Mouse (Mus musculus): ENCODE results near the gene Myh7. TPM values are rescaled to one million over a fixed set of nuclear protein-coding genes. Genes with fewer than 3 reads are reported as not detected.
"Not testable (repeated sequence)": the region's sequence is repeated elsewhere in the genome, so short reads cannot be mapped to it uniquely, and the experiment has no call there.

Myh7 gene
- polyA plus RNA-seq, 1 experiment, result 12.0 TPM

DNA sequence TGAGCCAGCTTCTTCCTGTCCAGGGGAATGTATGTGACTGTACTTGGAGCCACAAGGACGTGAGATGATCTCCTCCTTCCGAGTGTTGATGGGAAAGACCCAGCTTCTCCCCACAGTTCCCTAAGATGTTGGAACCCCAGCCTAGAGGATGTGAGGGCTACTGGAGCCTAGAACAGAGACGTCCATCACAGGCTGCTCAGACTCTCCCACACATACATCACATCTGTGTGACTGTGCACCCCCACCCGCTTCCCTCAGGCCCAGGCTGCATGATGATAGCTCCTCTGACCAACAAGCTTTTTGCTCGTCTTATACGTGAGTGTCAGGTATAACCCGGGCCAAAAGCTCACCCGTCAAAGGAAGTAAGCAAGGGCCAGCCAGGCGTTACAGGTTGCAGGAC, 45.6 kb downstream of the Myh7 start:
- Histone ChIP-seq H3K4me1 (ENCODE audit: control insufficient read depth, insufficient read depth, insufficient read length, low read length) (no peaks in the 10 kb centered on the region), H3K27ac (replicated peaks; ENCODE audit: low read depth, low read length) (no peak overlapping the region), H3K4me3 (ENCODE audit: insufficient read depth, low read depth, low read length) (no peak overlapping the region)

DNA sequence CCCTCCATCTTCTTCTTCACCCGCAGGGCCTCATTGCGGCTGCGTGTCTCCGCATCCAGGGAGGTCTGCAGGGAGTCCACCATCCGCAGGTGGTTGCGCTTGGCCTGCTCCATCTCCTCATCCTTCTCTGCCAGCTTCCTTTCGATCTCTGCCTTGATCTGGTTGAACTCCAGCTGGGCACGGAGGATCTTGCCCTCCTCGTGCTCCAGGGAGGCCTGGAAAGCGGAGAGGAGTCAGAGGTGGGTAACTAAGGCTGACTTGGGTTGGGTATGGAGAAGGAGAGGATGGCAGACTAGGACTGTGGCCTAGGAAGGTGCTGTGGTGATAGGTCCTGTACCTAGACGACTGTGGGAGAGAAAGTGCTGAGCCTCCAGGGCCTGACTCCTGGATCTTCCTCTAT, 47.4 kb downstream of the Myh7 start:
- H3K27ac ChIP-seq (replicated peaks; ENCODE audit: low read depth, low read length); H3K4me1 ChIP-seq (ENCODE audit: control insufficient read depth, insufficient read depth, insufficient read length, low read length): not testable (repeated sequence)

DNA sequence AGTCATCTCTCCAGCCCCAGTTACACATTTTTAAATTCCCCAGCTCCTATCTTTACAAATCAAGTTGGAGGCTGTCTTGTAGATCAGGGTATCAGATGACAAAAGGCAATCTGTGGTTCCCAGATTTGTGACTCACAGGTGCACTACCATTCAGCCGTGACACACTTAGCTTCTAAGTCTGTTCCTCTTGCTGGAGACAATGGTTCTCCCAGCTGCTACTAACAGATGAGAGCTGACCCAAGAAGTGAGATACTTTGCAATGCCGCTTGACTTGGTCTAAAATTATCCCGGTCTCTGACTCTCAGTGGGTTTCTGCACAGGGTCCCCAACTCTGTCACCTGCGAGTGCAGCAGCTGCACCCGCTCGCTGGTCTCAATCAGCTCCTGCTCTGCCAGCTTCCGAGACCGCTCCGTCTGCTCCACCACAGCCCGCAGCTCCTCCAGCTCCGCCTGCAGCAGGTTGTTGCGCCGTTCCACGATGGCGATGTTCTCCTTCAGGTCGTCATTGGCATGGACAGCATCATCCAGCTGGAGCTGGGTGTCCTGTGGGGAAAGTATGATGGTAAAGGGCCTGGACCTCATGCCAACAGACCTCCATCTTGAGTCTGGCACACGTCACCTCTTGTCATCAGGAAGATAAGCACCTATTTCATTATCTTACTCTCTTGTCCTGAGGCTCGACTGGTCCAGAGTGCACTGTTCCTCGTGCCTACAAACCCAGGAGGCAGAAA, 48.3 kb downstream of the Myh7 start:
- no peak overlapping the region for H3K4me3 ChIP-seq (ENCODE audit: insufficient read depth, low read depth, low read length)
- no peak overlapping the region for H3K27ac ChIP-seq (replicated peaks; ENCODE audit: low read depth, low read length)
- H3K4me1 ChIP-seq (ENCODE audit: control insufficient read depth, insufficient read depth, insufficient read length, low read length), result no peaks in the 10 kb centered on the region

More for the DNA sequence above, 47.4 kb downstream of the Myh7 start:
- H3K4me3 ChIP-seq (ENCODE audit: insufficient read depth, low read depth, low read length), result not testable (repeated sequence)

DNA sequence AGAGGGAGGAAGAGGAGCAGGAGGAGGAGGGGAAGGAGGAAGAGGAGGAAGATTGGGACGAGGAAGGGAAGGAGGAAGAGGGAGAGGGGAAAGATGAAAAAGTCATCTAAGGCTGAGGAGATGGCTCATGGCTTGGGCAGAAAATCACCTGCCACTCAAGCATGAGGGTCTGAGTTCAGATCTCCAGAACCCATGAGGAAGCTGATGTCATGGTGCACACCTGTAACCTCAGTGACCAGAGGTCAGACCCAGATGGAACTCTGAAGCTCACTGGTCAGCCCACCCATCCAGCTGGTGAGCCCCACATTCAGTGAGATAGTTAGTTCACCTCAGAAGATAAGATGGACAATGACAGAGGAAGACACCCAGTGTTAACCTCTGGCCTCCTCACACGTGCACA, 49.5 kb downstream of the Myh7 start:
- Histone ChIP-seq H3K4me1 (ENCODE audit: control insufficient read depth, insufficient read depth, insufficient read length, low read length) (no peaks in the 10 kb centered on the region), H3K4me3 (ENCODE audit: insufficient read depth, low read depth, low read length) (no peak overlapping the region), H3K27ac (replicated peaks; ENCODE audit: low read depth, low read length) (no peak overlapping the region)

DNA sequence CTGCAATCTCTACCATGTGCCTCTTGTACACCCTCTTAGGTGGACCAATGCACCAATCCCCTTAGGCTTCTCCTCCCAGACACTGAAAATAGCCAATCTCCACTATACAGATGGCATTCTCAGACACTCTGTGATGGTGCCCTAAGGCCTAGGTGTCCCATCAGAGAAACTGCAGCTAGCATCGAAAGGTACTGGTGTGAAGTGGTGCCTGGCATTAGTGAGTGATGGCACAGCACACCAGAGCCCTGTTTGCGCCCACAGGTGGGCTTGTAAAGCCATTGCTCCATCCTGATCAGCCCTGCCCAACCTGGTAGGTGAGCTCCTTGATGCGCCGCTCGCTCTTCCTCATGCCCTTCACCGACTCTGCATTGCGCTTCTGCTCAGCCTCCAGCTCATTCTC, 50.5 kb downstream of the Myh7 start:
- H3K27ac ChIP-seq (replicated peaks; ENCODE audit: low read depth, low read length), result no peak overlapping the region
- no peaks in the 10 kb centered on the region for H3K4me1 ChIP-seq (ENCODE audit: control insufficient read depth, insufficient read depth, insufficient read length, low read length)
- no peak overlapping the region for H3K4me3 ChIP-seq (ENCODE audit: insufficient read depth, low read depth, low read length)

DNA sequence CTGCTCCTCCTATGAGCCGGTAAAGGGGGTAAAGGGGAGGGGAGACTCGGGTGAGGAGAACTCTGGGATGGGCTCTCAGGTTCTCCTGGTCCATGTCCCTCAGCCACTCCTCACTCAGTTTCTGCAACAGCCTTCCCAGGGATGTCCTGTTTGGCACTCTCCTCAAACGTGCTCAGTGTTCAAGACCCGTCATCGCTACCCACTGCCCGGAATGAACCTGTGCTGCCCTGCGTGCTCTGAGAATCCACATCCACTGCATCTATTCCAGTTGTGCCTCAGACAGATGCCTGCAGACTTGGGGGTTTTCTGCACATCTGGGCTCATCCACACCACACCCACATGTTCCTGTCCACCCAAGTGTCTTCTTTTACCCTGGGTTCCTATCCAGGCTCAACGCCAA, 51.9 kb downstream of the Myh7 start:
- H3K4me1 ChIP-seq (ENCODE audit: control insufficient read depth, insufficient read depth, insufficient read length, low read length), result no peaks in the 10 kb centered on the region
- H3K27ac ChIP-seq (replicated peaks; ENCODE audit: low read depth, low read length), result no peak overlapping the region

DNA sequence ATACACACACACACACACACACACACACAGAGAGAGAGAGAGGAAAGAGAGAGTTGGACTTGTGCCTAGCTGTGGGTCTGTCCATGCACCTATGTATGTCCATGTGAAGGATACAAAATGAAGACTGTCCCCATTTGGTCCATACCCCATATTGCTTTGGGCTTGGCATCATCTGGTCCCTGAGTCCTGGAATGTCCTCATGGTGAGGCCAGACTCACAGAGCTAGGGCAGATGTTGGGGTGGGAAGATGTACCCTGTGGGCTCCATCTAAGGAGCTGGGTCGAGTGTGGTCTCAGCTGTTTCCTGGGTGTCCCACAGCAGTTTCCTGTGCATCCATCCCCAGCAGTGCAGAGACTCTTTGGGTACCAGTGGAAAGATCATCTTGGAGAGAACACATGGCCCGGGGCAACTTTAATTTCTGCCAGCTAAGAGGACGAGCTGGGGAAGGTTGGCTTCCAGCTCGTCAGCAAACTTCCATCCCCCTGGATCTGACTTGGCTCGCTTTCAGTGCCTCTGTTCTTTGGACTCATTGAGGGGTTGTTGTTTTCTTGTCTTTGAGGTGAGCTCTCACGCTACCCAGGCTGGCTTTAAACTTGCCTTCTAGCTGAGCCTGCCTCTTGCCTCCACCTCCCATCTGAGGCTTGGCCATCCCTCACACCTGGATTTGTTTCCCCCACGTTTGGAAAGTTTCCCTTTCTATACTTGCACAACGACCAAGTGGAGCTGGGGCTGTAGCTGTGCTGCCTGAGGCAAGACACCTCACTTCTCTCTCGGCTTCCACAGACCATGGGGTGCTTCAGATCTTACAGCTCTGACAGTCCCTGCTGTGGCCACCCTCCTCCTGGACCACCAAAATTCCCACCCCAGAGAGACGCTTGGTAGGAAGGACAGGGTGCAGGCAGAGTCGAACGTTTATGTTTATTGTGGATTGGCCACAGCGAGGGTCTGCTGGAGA, 53.1 kb downstream of the Myh7 start:
- H3K27ac ChIP-seq (replicated peaks; ENCODE audit: low read depth, low read length), result no peak overlapping the region
- no peak overlapping the region for H3K4me3 ChIP-seq (ENCODE audit: insufficient read depth, low read depth, low read length)
- no peaks in the 10 kb centered on the region for H3K4me1 ChIP-seq (ENCODE audit: control insufficient read depth, insufficient read depth, insufficient read length, low read length)

More for the DNA sequence above, 51.9 kb downstream of the Myh7 start:
- H3K4me3 ChIP-seq (ENCODE audit: insufficient read depth, low read depth, low read length), result no peak overlapping the region

DNA sequence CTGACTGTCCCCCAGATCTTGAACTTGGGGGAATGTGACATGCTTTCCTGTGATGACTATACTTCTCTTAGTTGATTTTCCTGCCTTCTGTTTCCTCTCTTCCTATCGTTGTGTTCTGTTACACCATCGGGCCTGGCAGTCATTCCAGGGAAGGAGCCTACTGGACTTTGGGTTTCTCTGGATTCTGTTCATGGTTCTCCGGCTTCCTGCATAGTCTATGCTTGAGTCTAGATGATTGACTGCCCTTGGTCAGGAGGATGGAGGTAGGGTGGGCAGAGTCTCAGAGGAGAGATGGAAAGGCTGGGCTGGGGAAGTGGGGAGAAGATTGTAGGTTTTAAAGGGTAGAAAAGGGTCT, 54.3 kb downstream of the Myh7 start:
- no peak overlapping the region for H3K27ac ChIP-seq (replicated peaks; ENCODE audit: low read depth, low read length)

DNA sequence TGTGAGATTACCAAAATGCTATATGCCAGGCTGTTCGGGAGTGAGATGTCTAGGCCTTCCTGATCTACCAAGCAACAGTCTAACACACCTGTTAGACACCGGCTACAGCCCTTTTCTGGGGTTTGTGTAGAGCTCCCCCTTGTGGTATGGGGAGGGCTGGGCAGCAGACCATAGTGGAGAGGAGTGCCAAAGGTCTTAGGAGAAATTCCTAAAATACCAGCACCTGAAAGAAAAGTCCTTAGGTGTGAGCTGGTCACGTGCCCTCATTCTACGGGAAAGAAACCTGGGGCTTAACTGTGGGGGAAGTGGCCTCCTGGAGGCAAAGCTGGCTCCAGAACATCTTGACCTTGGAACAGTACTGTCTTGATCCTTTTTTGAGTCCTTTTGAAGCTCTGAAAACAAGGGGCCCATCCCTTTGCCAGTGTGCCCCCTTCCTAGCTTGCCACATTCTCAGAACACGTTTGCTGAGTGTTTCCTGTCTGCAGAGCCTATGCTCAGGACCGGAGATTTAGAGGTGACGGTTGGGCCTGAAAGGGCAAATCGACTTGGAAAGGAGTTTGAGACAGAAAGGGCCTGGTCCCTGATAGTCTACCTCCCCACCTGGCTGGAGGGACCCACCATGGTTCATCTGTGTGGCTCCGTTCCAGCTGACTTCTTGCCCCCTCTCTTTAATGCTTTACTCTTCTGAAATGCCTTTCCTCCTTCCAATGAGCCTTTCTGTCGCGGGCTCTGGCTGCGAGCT, 54.8 kb downstream of the Myh7 start:
- H3K4me3 ChIP-seq (ENCODE audit: insufficient read depth, low read depth, low read length), result no peak overlapping the region
- no peak overlapping the region for H3K27ac ChIP-seq (replicated peaks; ENCODE audit: low read depth, low read length)
- H3K4me1 ChIP-seq (ENCODE audit: control insufficient read depth, insufficient read depth, insufficient read length, low read length), result no peaks in the 10 kb centered on the region

More for the DNA sequence above, 54.3 kb downstream of the Myh7 start:
- Histone ChIP-seq H3K4me1 (ENCODE audit: control insufficient read depth, insufficient read depth, insufficient read length, low read length) (no peaks in the 10 kb centered on the region), H3K4me3 (ENCODE audit: insufficient read depth, low read depth, low read length) (no peak overlapping the region)

DNA sequence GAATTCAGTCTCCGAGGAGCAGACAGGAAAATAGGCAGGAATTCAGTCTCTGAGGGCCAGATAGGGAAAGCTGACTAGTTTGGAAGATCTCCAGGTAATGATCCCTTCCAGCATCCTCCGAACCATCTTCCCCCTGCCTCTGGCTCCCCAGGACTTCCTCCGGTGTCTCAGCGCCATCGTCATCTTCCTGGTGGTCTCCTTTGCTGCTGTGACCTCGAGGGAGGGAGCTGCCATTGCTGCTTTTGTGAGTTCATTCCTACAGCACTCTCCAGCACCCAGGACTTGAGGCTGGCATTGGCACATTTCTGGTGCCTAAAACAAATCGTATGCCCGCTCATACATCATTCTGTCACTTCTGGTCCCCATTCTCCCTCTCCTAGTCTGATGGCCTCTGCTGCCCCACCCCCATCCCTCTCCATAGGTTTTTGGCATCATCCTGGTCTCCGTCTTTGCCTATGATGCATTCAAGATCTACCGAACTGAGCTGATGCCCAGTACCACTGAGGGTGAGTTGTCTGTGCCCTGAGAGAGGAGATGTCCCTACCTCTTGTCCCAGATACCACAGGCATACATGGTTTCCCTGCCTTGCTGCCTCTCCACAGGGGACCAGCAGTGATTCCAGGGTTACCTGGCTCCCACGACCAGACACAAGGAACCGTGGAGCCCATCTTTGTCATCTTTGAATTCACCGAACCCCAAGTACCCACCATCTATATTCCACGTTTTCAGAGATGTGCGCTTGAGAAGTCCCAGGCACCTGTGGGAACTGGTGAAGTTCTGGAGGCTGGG, 55.8 kb downstream of the Myh7 start:
- Histone ChIP-seq H3K27ac (replicated peaks; ENCODE audit: low read depth, low read length) (no peak overlapping the region), H3K4me3 (ENCODE audit: insufficient read depth, low read depth, low read length) (no peak overlapping the region), H3K4me1 (ENCODE audit: control insufficient read depth, insufficient read depth, insufficient read length, low read length) (no peaks in the 10 kb centered on the region)

DNA sequence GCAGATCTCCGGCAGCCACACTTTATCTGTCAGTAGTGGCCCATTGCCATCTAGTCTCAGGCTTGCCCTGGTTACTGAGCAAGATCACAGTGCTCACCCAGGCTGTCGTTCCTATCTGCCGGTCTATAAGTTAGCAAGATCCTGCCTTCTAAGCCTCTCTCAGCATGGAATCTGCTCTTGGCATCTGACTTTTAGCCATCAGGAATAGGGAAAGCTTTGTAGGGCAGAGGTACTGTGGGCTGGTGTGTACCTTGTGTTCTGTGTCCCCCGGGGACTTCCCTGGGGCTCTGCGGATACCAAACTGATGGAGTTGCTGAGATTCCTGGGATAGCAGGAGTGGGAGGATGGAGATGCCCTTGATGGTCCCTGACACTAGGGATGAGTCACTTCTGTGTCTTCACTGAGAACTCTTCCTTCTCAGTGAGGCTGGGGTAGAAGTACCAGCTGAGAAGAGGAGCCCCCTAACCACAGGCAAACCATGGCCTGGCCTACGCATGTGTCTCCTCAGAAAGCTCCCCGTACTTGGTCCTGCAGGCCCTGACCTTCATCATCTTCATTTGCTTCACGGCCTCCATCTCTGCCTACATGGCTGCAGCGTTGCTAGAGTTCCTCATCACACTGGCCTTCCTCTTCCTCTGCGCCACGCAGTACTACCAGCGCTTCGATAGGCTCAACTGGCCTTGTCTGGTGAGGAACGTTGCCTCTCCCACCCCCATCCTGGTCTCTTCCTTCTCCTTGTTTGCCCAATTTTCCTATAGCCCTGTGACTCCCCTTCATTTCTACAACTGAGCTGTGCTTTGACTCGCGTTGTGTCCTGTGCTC, 56.9 kb downstream of the Myh7 start:
- no peaks in the 10 kb centered on the region for H3K4me1 ChIP-seq (ENCODE audit: control insufficient read depth, insufficient read depth, insufficient read length, low read length)
- no peak overlapping the region for H3K4me3 ChIP-seq (ENCODE audit: insufficient read depth, low read depth, low read length)
- no peak overlapping the region for H3K27ac ChIP-seq (replicated peaks; ENCODE audit: low read depth, low read length)

DNA sequence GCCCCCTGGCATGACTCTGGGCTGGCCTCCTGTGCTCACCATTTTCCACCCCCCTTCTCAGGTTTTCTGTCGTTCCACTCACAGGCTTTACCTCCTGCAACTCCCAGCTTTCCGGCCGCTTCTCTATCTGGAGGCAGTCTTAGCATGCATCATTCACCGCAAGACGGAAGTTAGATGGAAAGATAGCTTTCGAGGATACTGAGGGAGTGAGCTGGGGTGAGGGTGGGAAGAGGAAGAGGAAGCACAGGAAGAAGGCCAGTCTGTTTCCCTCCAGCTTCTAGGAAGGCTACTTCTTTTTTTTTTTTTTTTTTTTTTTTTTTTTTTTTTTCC, 57.6 kb downstream of the Myh7 start:
- no peak overlapping the region for H3K4me3 ChIP-seq (ENCODE audit: insufficient read depth, low read depth, low read length)
- H3K27ac ChIP-seq (replicated peaks; ENCODE audit: low read depth, low read length), result no peak overlapping the region
- H3K4me1 ChIP-seq (ENCODE audit: control insufficient read depth, insufficient read depth, insufficient read length, low read length), result no peaks in the 10 kb centered on the region

DNA sequence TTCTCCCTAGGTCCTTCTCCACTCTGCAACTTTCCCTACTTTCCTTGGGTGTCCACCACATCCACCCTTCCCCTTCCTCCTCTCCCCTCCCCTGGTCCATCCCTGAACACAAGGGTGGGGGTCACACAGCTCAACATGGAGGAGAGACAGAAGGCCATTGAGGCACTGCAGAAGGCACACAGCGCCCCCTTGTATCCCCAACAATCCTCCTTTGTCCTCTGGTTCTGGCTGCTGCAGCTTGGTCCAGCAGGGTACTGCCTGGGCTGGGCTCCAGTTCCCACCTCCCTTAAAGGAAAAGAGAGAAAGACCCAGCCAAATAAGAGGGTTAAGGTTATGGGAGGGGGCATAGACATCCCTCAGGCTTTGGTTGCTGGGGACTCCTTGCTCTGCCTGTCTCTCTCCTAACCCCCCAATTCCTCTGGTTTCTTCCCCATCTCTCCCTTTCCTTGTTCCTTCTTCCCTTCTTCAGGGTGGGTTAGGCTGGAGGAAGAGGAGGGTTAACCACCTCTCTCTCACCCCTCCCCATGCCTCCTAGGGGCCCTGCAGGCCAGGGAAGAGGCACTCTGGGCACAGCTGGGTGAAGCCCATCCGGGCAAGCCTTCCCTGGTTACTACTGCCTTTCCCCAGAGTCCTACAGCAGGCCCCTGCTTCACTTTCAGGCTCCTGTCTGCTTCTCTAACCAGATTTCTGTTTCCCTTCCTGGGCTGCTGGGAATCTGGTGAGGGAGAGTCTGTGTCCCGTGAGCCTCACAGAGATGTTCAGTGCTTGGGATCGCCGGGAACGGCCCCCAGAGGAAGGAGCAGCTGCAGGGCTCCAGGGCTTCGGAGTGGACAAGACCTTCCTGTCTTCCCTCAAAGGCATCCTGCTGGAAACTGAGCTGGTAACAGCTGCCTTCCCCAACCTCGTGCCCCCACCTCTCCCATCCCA, 58.3 kb downstream of the Myh7 start, which contains the start of gene Cmtm5:
Gene Cmtm5, plus strand, starts transcription at position 358 of the 927 bp plus-strand sequence.
- Histone ChIP-seq H3K4me3 (ENCODE audit: insufficient read depth, low read depth, low read length) (no peak within 1 kb of the TSS), H3K27ac (replicated peaks; ENCODE audit: low read depth, low read length) (no peak within 1 kb of the TSS), H3K4me1 (ENCODE audit: control insufficient read depth, insufficient read depth, insufficient read length, low read length) (no peaks in the 10 kb centered on the region)

All from brown adipose tissue, adult 24 weeks (tissue).